ENCODE assay signal across 22 mouse cellular contexts in the genomic region with DNA sequence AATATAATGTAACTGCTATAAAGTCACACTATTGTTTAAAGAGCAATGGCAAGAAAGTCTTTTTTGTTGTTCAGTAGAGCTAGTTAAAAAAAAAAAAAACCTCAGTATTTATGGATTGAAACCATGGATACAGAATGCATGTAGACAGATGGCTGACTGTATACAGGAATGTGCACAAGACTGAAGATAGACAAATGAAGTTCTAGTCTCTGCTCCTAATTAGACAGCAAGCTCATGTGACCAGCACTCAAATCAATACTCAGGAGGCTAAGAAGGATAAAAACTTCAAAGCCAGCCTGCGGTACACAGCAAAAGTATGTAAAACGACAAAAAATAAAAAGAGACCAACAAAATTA. TPM values are rescaled to one million over a fixed set of nuclear protein-coding genes. Genes with fewer than 3 reads are reported as not detected.
"Had no signal": no experiment of that assay in that cellular context is flagged by ENCODE, and none has a peak within 500 bp of the region (broad histone marks: within the 10 kb centered on the region; RNA-seq: fewer than 3 reads in every experiment).

No protein-coding gene starts in this region.

- H3K9ac ChIP-seq: liver, embryonic 13.5 days had no signal

- H3K9me3 ChIP-seq: liver, embryonic 13.5 days had no signal

- H3K27me3 ChIP-seq: liver, embryonic 13.5 days had no signal

- H3K4me2 ChIP-seq: liver, embryonic 13.5 days; midbrain, embryonic 11.5 days had no signal

- DNase-seq: kidney, postnatal 14 days; kidney, postnatal 4 days; left cerebral cortex, postnatal 4 days; liver, embryonic 13.5 days; lung, adult 2 months; lung, postnatal 14 days; lung, postnatal 4 days; midbrain, embryonic 14.5 days; thymus, adult 18-20 months; thymus, postnatal 36 days had no signal

- H3K27ac ChIP-seq: liver, embryonic 13.5 days had no signal

- H3K4me3 ChIP-seq: liver, embryonic 13.5 days had no signal

RNA-seq across cellular contexts. Expression of a gene that starts 58.2 kb away (rescaled TPM):
- total RNA-seq: layer of hippocampus, adult 18-20 months; layer of hippocampus, postnatal 14 days; left cerebral cortex, adult 8-10 months; left cerebral cortex, postnatal 14 days; liver, adult 2 months; megakaryocyte-erythroid progenitor cell, adult 5-6 weeks; midbrain, postnatal 0 days had no signal
- polyA plus RNA-seq: liver, embryonic 13.5 days; lung, adult 2 months; midbrain, embryonic 14.5 days; midbrain, postnatal 0 days; neural tube, embryonic 11.5 days; neural tube, embryonic 14.5 days; small intestine, adult 2 months; spleen, adult 2 months had no signal
